Mouse (Mus musculus) v-Abl transformed pro-B cells (cell line): Measurements from ENCODE around the gene Cyp4x1.

Experiments used
- in situ Hi-C, 2 experiments: fragments of 400-800 bp; cut with MboI; formaldehyde crosslinking; loops; one replicate each; pipeline ENCODE4 v1.15.1; 2025; ENCODE audit not compliant: unreplicated experiment in 2 of 2

Gene Cyp4x1

DNA sequence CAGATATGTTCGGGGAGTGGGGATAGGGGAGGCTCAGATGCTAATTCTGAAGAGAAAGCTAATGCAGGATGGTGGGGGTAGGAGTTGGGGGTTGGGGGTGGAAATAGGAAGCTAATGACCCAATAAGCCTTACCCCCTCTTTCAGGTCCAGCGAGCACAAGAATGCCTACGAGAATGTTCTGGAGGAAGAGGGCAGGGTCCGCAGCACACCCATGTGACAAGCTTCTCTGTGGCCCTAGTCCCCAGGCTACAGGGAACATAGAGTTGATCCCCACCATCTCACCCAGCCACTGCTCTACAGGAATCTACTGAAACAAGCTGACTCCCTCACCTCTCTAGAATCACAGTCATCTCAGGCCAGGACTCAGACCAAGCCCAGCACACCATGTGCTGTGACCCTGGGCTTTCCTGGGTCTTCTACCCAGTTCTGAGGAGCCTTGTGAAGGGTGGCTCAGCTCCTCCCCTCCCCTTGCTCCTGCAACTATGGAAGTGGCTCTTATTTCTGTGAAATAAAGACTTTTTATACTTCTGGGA, 40.7 kb downstream of the Cyp4x1 start:
- in situ Hi-C loops: loop anchor here (10.0 to 25.0 kb wide), 6 partner anchors 99 to 781 kb away; partner anchors contain the start of gene Cmpk1 (in 1 of the 2)

- in situ Hi-C loops: loop anchor here (10.0 to 25.0 kb wide), 6 partner anchors 97 to 780 kb away; partner anchors contain the start of gene Cmpk1 (in 1 of the 2)
Measured at GRCm38 (mm10) chr4:115091806-115092205, 42.3 kb downstream of the Cyp4x1 start.

GRCm38 (mm10) chr4:115090592-115090991, 43.5 kb downstream of the Cyp4x1 start:
- in situ Hi-C loops: loop anchor here (10.0 to 25.0 kb wide), 6 partner anchors 96 to 778 kb away; partner anchors contain the start of gene Cmpk1 (in 1 of the 2)

DNA sequence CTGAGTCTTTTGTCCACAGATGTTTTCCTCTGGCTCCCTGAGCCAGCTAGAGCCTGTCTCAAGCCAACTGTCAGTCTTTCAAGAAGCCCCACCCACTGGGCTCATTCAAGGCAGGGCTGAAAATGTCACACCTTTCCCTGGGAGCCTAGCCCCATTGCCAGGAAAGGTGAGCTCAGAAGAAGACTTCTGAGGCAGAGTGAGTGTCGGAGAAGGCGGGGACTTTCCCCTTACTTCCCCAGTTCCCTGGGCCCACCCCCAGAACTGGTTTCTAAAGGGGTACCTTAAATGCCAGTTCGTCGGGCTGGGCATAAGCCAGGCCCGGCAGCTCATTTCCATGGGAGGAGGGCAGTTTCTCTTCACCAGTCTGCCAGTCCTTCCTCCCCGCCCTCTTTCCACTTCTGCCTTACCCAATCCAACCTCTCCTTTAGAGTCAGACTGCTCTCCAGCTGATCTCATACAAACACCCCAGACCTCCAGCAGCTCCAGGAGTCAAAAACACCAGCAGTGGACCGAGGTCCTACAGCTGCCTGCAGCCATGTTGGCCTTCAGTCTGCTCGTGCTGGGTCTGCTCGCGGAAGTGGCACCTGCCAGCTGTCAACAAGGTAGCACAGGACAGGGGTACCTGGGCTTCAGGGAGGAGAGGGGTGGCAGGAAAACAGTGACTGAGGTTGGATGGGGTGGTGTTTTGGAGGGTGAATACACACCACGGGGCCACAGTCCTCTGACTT, 45.3 kb downstream of the Cyp4x1 start, which contains the start of gene Pdzk1ip1:
Gene Pdzk1ip1, plus strand, starts transcription at position 98 of the 728 bp plus-strand sequence.
- in situ Hi-C loops: loop anchor here (10.0 to 25.0 kb wide), 3 partner anchors 101 to 776 kb away; partner anchors contain the start of gene Cmpk1 (in 1 of the 2)

DNA sequence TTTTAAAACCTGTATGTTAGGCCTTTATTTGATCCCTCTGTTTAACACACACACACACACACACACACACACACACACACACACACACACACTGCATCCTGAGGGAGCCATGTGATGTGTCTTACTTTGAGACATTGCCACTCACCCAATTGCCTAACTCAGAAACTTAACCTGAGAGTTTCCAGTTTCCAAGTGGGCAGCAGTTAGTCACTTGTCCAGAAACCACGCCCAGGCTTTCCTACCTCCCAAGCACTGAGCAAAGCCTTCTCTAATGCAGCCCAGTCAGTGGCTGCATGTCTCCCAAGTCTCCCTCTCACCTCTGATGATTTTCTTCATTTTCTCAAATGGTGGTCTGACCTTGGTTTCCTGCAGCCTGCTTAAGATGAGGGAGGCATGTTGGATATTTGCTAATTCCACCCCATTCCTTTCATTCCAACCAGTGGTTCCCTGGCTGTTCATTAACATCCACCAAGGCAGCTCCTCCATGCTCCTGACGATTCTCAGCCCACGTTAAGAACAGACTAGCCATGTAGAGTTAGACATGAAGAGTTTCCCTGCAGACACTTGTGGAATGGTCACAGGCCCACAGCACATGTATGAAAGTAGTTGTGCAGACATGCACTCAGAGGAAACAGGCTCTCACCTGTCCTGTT, 47.2 kb downstream of the Cyp4x1 start:
- in situ Hi-C loops: loop anchor here (10.0 to 25.0 kb wide), 3 partner anchors 100 to 775 kb away; partner anchors contain the start of gene Cmpk1 (in 1 of the 2)

DNA sequence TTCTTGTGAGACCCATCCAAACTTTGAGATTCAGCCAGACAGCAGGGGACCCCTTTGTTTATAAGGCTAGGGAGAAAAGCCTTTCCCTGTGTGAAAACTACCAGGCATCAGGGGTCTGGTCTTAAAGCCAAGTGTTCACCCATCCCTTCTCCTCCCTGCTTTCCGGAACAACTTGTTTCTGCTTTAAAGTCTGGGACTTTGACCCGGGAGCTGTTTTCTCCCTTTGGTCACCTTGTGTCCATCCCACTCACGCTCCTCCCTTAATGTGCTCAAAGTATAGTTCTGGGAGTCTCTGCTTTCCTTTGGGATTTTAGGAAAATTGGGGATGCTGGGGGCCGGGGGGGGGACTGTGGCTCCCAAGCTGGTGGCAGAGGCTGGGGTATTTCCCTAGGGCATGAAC, 47.8 kb downstream of the Cyp4x1 start:
- in situ Hi-C loops: loop anchor here (10.0 to 25.0 kb wide), 3 partner anchors 99 to 774 kb away; partner anchors contain the start of gene Cmpk1 (in 1 of the 2)

GRCm38 (mm10) chr4:115085522-115086095, 48.5 kb downstream of the Cyp4x1 start:
- in situ Hi-C loops: loop anchor here (10.0 to 25.0 kb wide), 3 partner anchors 98 to 773 kb away; partner anchors contain the start of gene Cmpk1 (in 1 of the 2)

GRCm38 (mm10) chr4:115083031-115083430, 51.0 kb downstream of the Cyp4x1 start:
- in situ Hi-C loops: loop anchor here (5.0 to 25.0 kb wide), 4 partner anchors 36 to 771 kb away; partner anchors contain the start of gene Cmpk1 (in 1 of the 2)

DNA sequence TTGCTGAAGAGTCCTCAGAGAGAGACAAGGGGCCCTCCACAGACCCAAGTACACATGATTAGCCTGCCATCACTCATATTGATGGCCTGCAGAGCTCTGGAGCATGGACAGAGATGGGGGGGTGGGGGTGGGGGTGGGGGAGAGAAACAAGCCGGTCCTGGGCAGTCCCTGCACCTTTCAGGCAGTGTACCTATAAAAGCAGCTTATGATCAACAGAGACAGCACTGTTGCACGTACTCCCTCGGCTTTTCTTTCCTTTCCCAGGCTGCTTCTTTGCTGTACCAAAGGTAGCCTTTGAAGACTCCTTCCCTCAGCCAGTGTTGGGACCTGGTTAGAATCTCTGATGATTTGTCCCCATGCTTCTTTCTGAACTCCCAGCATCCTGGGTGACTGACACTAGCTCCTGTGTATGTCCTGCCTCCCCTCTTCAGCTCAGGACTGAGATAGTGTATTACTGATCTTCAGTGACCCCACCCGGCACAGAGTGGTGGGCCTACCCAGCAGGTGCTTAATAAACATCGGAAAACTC, 54.2 kb downstream of the Cyp4x1 start:
- in situ Hi-C loops: loop anchor here (5.0 to 25.0 kb wide), 5 partner anchors 33 to 768 kb away; partner anchors contain the start of gene Cmpk1 (in 1 of the 2)

- in situ Hi-C loops: loop anchor here in 1 of 2 experiments (10.0 to 25.0 kb wide), 3 partner anchors 92 to 767 kb away; partner anchors contain the start of gene Cmpk1
Measured at GRCm38 (mm10) chr4:115078892-115079820, 54.9 kb downstream of the Cyp4x1 start.

- in situ Hi-C loops: loop anchor here in 1 of 2 experiments (10.0 to 25.0 kb wide), 3 partner anchors 88 to 763 kb away; partner anchors contain the start of gene Cmpk1
Measured at GRCm38 (mm10) chr4:115075204-115075915, 58.7 kb downstream of the Cyp4x1 start.

- in situ Hi-C loops: loop anchor here in 1 of 2 experiments (10.0 to 25.0 kb wide), 3 partner anchors 87 to 762 kb away; partner anchors contain the start of gene Cmpk1
Measured at GRCm38 (mm10) chr4:115074789-115075188, 59.3 kb downstream of the Cyp4x1 start.

- in situ Hi-C loops: loop anchor here in 1 of 2 experiments (10.0 kb wide), 1 partner anchor 407 kb away; no protein-coding TSS in a partner anchor
Measured at GRCm38 (mm10) chr4:115071668-115072067, 62.4 kb downstream of the Cyp4x1 start.

DNA sequence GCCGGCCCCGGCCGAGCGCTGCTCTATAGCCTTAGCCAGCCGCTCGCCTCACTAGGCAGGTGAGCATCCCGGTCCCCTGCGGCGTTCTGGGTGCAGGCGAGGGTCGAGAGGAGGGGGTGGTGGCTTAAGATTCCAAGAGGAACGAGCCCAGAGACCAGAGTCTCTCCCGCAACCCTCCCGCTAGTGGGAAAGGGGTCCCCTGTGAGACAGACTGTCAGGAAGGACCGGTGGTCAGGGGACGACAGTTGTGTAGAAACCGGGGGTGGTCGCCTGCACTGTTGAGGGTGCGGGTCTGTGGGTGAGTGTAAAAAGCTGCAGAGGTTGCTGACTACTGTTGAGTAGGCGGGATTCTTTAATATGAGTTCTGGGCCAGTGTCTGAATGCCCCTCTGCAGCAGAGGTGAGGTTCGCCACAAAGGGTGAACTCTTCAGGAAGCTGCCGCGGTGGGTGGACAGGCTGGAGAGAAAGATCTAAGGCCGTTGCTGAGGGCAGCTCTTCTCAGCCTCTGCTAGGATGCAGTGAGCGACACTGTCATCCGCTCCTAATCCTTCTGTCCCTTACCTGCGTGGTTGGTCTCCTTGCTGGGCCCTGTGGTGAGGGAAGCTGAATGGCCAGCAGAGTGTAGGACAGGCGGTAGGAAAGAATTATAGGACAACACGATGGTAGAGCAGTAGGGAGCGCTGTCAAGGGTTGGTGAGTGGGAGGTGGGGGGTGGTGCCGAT, 70.4 kb downstream of the Cyp4x1 start:
- in situ Hi-C loops: no loop called here

- in situ Hi-C loops: no loop called here
Measured at GRCm38 (mm10) chr4:115062875-115063517, 71.1 kb downstream of the Cyp4x1 start.

- in situ Hi-C loops: no loop called here
Measured at GRCm38 (mm10) chr4:115062540-115062874, 71.6 kb downstream of the Cyp4x1 start.

GRCm38 (mm10) chr4:115060753-115061152, 73.3 kb downstream of the Cyp4x1 start:
- in situ Hi-C loops: no loop called here
